Mouse (Mus musculus): ENCODE results near the gene Polr3a.
"Not testable (repeated sequence)": the region's sequence is repeated elsewhere in the genome, so short reads cannot be mapped to it uniquely, and the experiment has no call there.

Gene Polr3a

GRCm38 (mm10) chr14:24497443-24497842, 10.6 kb upstream of the Polr3a start:
- in situ Hi-C loops (cut with MboI; ENCODE audit: unreplicated experiment in 2 of 2), result loop anchor here (5.0 to 25.0 kb wide), 6 partner anchors 615 to 1200 kb away; partner anchors contain the start of gene Zmiz1 (in 1 of the 2)

- in situ Hi-C loops (cut with MboI; ENCODE audit: unreplicated experiment in 2 of 2), result loop anchor here (5.0 to 25.0 kb wide), 6 partner anchors 616 to 1201 kb away; partner anchors contain the start of gene Zmiz1 (in 1 of the 2)
Observed at GRCm38 (mm10) chr14:24496507-24496906, 9.6 kb upstream of the Polr3a start.

GRCm38 (mm10) chr14:24493256-24493655, 6.4 kb upstream of the Polr3a start:
- in situ Hi-C loops (cut with MboI; ENCODE audit: unreplicated experiment in 2 of 2), result loop anchor here (5.0 to 25.0 kb wide), 6 partner anchors 619 to 1199 kb away; partner anchors contain the start of genes Ppif (in 1 of the 2) and Zmiz1 (in 1 of the 2)

DNA sequence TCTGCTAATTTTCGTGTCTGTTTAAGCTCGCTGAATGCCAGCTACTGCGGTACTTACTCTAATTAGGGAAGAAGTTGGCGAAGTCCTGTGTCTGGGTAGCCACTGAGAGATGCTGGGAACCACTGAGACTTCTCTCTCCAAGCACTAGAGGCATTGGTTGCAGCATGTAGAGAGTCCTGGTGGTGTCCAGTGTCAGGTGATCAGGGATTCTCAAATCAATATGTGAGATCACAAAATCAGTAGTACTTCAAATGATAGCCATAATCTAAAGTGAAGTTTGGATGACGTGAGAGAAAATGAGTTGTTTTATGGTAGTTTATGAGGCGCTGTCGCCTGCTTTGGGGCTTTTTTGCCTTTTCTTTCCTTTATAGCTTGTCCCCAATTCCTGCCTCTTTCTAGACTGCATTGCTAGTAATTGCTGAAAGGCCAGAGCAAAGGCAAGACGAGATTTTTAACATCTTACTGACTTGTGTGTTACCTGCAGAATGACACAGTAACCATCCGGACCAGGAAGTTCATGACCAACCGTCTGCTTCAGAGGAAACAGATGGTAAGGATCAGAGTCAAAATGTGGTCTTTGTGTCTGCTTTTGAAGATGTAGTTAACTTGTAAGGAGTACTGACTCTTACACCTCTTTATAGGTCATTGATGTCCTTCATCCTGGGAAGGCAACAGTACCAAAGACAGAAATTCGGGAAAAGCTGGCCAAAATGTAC, 4.6 kb upstream of the Polr3a start:
- in situ Hi-C loops (cut with MboI; ENCODE audit: unreplicated experiment in 2 of 2), result loop anchor here (5.0 to 25.0 kb wide), 6 partner anchors 621 to 1201 kb away; partner anchors contain the start of genes Ppif (in 1 of the 2) and Zmiz1 (in 1 of the 2)

- in situ Hi-C loops (cut with MboI; ENCODE audit: unreplicated experiment in 2 of 2), result loop anchor here (5.0 to 25.0 kb wide), 6 partner anchors 622 to 1202 kb away; partner anchors contain the start of genes Ppif (in 1 of the 2) and Zmiz1 (in 1 of the 2)
Observed at GRCm38 (mm10) chr14:24490468-24491265, 3.8 kb upstream of the Polr3a start.

DNA sequence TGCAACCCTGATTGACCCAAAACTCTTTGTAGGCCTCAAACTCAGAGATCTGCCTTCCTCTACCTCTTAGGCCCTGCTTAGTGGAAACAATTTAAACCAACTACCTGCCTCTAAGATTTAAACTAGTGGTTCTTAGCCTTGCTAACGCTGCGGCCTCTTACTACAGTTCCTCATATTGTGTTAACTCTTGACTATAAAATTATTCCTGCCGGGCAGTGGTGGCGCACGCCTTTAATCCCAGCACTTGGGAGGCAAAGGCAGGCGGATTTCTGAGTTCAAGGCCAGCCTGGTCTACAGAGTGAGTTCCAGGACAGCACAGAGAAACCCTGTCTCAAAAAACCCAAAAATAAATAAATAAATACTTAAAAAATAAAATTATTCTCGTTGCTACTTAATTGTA, 2.9 kb upstream of the Polr3a start:
- in situ Hi-C loops (cut with MboI; ENCODE audit: unreplicated experiment in 2 of 2), result loop anchor here (5.0 to 25.0 kb wide), 6 partner anchors 623 to 1203 kb away; partner anchors contain the start of genes Ppif (in 1 of the 2) and Zmiz1 (in 1 of the 2)

DNA sequence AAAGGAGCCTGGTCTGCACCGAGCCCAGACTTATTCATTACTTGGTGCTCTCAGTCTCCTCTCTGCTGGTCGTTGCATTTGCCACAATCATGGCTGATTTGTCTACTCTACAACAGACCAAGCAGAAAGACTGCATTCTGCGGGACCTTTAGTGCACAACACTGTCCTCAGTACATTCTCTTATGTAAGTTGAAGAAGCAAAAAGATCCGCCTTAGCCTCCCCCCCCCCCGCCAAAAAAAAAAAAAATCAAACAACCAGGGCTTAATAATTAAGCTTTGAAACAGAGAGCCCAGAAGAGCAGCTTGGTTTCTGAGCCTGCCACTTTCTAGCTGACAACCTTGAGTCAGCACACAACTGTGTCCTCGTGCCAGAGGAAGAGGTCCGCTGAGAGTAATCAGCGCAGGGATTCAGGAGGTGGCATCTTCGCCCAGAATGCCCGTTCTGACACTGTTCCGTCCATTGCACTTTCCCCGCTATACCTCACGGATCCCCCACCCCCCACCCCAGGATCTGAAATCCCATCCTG, 554 bp downstream of the Polr3a start:
- in situ Hi-C loops (cut with MboI; ENCODE audit: unreplicated experiment in 2 of 2), result loop anchor here in 1 of 2 experiments (25.0 kb wide), 2 partner anchors 626 to 976 kb away; partner anchors contain the start of gene Zmiz1

GRCm38 (mm10) chr14:24468806-24469205, 18.1 kb downstream of the Polr3a start:
- in situ Hi-C loops (cut with MboI; ENCODE audit: unreplicated experiment in 2 of 2), result no loop called here

DNA sequence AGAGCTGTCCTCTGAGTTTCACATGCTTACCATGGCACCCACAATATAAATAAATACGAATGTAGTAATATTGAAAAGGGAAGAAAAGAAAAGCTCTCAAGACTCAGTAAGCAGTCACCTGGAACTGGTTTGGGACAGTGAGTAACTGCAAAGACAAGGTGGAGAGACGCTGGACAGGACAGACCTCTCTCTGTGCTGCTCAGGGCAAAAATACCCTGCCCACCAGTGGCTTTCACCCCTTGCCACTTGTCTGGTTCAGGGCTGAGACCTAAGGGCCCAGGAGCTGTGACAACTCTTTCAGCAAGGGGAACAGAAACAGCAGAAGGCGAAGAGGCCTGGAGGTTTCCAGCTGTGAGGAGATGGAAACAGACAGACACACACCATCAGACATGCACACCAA, 28.7 kb downstream of the Polr3a start:
- in situ Hi-C loops (cut with MboI; ENCODE audit: unreplicated experiment in 2 of 2), result no loop called here

DNA sequence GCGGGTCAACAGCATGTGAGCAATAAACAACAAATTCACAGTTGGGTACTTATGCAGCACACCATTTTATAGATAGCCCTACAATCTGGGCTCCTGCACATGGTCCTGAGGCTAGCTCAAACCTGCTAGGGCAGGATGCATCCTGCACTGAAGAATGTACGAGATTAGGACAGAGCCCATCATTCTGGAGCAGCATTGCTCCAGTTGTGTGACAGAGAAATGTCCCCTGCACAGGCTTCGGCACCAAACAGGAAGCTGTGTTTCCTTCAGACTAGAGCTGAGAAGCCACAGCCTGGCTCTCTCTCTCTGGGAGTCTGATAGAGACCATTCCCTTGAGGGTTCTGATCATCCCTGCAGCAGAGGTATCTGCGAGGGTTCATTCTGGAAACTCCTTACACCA, 43.3 kb downstream of the Polr3a start:
- in situ Hi-C loops (cut with MboI; ENCODE audit: unreplicated experiment in 2 of 2), result not testable (repeated sequence)
